Mouse (Mus musculus) v-Abl transformed pro-B cells (cell line): ENCODE data around the gene Rpl7l1.

Experiments used
- in situ Hi-C, 2 experiments: fragments of 400-800 bp; cut with MboI; formaldehyde crosslinking; loops; one replicate each; pipeline ENCODE4 v1.15.1; 2025; ENCODE audit not compliant: unreplicated experiment in 2 of 2

The Rpl7l1 gene

DNA sequence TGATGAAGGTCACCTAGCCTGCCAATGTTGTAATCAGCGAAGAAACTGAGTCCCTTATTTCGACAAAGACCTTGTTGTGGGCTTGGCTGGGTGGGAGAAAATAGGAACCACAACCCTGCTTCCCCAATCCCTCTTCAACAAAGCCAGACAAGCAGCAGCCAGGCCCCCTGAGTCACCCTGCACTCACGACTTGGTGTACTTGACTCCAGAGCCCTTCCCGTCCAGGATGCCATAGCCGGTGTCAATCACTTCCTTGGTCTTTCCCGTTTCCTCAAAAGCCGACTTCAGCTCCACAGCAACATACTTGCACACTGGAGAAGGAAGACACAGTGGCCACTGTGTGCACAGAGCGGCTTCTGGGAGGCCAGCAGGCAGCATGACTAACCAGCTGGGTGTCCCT is 35.2 kb downstream of the Rpl7l1 start:
- in situ Hi-C loops = no loop called here

DNA sequence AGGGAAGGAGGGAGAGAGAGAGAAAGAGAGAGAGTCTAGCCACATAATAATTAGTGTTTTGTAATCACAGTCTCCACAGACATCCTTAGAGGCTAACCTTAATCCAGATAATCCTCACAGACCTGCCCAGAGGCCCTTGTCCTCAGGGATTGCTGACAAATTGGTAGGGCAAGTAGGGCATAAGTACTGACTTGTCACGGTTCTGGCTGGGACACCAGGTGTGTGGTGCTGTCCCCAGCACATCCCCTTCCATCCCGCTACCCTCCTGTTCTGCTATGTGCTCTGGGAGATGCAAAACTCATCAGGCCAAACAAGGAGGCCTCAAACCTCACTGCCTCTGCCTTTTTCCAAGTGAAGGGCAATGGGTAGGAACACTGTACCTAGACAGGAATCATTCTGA is 37.0 kb downstream of the Rpl7l1 start:
- in situ Hi-C loops = no loop called here

DNA sequence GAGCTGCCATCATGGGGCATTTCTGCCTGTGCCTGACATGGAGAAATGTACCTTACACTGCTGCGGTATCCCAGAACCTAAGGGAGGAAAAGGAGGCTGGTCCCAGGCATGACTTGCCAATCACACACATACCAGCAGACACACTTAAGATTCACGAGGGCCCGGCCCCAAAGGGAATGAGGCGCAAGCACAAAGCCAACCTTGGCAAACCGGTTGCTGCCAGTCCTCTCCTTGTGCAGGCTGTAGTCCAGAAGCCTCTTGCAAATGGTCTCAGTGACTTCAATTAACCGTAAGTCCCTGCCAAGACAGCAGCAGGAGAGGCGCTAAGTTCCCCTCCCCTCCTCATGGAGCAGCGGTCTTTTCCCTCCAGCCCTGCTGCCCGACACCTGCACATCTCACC is 39.5 kb downstream of the Rpl7l1 start:
- in situ Hi-C loops = no loop called here

DNA sequence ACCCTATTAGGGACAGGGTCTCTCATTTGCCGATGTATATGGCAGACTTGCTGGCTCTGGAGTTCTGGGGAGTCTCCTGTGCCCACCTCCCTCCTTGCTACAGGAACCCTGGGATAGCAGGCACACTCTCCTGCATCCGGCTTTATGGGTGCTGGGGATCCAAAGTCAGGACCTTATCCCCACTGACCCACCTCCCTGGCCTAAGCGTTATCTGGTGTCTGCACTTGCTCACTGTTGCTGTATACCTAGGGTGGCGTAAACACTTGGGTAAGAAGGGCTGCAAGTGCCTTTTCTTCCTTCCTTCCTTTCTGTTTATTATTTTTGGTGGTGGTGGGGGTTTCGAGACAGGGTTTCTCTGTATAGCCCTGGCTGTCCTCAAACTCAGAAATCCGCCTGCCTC is 41.2 kb downstream of the Rpl7l1 start:
- in situ Hi-C loops = no loop called here

GRCm38 (mm10) chr17:46736160-46736559 is 46.3 kb downstream of the Rpl7l1 start:
- in situ Hi-C loops = loop anchor here in 1 of 2 experiments (5.0 kb wide), 1 partner anchor 36 kb away; the partner anchor contains the start of gene 2310039H08Rik

DNA sequence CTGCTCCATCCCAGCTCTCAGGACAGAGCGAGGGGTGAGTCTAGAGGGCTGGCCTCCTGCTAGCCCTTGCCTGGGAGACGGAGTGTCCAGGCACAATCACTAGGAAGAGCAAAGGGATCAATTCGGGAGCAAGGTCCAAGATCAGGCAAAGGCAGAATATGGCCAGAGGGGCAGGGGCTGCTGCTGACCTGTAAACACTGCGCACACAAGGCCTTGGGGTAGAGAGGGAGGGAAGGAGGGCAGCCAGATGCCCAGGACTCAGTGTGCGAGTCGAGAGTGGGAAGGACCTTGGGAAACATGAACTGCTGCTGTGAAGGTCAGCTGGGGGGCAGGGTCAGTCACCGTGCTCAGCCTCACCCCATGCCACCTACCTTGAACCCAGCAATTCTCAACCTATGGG is 47.2 kb downstream of the Rpl7l1 start:
- in situ Hi-C loops = loop anchor here in 1 of 2 experiments (5.0 kb wide), 1 partner anchor 37 kb away; the partner anchor contains the start of gene 2310039H08Rik

- in situ Hi-C loops = no loop called here
These were observed 48.4 kb downstream of the Rpl7l1 start for GRCm38 (mm10) chr17:46734055-46734454.

GRCm38 (mm10) chr17:46728904-46729318 is 53.6 kb downstream of the Rpl7l1 start, which contains the start of gene Gnmt:
TSS of gene Gnmt (minus strand) at chr17:46729168.
- in situ Hi-C loops = no loop called here

GRCm38 (mm10) chr17:46728496-46728895 is 54.0 kb downstream of the Rpl7l1 start:
- in situ Hi-C loops = no loop called here

GRCm38 (mm10) chr17:46728021-46728420 is 54.5 kb downstream of the Rpl7l1 start:
- in situ Hi-C loops = no loop called here

DNA sequence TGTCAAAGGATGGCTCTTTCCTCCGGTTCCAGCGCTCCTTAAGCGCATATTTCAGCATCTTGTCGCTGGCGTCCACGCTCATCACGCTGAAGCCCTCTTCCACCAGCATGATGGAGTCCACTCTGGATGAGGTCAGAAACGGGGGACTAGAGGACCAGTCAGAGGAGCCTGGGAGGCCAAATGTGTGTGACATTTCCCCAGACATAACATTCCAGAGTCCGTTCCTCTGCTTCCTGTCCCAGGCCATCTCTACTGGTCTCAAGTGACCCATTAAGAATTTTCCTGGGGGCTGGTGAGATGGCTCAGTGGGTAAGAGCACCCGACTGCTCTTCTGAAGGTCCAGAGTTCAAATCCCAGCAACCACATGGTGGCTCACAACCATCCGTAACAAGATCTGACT is 55.2 kb downstream of the Rpl7l1 start:
- in situ Hi-C loops = no loop called here

DNA sequence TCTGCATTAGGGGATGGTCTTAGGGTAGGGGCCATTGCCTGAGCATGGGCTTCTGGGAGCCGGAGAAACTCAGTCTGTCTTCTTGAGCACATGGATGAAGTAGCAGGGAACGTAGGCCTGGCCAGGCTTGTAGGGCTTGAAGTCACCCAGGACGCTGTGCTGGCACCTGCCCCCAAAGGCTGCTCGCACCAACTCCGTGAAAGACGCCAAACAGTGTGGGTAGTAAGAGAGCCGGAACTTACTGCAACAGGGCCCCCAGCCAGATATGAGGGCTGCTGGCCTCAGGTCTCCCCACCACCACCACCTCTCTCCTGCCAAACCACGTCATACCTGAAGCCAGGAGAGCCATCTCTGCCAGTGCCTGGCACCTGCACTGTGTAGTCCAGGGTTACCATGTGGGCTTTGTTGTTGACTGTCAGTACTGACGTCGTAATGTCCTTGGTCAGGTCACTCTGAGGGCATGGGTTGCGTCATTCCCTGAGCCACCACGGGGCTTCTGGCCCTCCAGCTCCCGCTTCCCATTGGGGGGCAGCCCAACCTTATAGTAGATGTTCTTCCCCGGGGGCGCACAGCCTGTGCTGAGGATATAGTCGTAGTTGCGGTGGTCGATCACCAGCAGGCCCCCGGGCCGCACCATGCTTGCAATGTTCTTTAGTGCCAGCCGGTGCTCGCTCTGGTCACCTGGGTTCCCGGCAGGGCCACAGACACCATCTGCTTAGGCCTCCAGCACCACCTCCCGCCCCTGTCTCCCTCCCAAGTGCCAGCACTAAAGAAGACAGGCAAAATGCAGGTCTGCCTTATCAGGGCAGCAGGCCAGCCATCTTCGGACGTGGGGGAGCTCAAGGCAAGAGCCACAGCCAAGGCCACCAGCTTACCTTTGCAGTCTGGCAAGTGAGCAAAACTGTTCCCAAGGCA is 56.5 kb downstream of the Rpl7l1 start:
- in situ Hi-C loops = no loop called here

DNA sequence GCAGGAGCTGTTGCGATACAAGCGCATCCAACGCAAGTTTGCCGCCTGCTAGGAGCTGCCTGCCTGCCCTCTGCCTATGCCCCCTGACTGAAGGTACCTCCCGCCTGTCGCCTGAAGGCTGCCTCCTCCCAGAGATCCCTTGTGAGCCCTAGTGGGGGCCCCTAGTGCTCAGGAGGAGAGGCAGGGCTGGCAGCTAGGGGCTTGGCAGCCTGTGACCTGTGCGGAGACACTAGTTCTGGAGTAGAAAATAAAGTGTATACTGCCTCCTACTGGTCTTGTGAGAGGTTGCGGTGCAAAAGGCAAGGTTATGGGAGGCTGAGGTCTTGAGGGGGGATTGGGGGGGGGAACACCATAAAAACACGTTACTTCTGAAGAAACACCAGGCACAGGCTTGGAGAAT is 57.2 kb downstream of the Rpl7l1 start:
- in situ Hi-C loops = no loop called here

DNA sequence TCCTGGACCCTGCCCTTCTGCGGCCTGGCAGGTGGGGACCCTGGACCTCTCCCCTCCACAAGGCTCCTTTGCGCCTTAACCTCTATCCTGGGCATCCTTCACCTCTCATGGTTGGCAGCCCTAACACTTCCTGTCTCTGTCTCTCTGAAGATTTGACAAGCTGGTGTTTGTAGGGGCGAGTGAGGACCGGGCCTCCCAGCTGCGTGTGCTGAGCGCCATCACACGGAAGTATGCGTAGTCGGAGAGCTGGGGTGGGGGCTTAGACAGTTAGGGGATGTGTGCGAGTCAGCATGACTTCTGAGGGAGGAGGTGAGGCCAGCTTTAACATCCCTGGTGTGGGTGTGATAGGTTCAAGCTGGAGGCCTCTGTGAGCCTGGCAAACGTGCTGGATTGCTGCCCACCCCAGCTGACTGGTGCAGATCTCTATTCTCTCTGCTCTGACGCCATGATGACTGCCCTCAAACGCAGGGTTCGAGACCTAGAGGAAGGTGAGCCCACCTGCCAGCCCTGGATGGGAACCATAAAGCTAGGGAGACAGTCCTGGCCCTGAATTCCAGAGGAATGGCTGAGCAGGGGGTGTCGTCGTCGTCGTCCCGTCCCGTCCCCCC is 57.9 kb downstream of the Rpl7l1 start:
- in situ Hi-C loops = loop anchor here (5.0 kb wide), 1 partner anchor 197 kb away; no protein-coding TSS in a partner anchor
